10 mouse cellular contexts compared by ENCODE assay signal in the genomic region with DNA sequence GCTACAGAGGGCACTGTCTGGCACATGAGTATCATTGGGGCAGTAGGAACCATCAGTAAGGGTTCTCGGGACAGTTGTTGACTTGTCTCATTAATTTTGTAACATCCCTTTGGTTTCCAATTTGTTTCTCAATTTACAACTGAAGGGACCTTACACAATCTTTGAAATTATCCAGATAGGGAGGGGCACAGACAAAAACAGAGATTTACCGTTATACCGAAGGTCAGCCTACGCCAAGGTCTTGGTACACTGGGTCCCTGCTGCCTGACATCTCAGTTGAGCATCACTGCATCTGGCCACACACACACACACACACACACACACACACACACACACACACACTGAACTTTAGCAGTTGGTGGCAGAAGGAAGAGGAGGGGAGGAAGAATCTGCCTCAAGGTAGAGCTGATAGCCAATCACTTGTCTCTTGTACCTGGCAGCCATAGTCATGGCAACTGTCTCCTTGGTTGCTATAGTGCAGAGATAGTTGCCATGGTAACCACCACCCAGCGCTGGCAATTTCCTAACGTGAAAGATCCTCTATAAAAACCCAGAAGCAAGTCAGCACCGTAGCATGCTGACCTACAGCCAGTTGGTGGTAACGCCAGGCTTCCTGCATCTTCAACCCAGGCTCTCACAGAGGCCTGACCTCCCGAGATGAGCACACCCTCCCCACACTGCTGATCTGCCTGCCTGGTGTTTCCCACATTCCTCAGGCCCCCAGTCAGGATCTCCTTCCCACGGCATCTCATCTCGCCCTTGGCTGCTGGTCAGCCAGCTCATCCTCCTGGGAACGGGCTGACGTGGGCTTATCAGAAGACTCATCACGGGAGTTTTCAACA. TPM values are rescaled to one million over a fixed set of nuclear protein-coding genes. Genes with fewer than 3 reads are reported as not detected.
DNase-seq lines count a peak whose midpoint lies in the region; ATAC-seq and TF ChIP-seq lines count a peak whose summit lies in the region.
"Had no signal": no experiment of that assay in that cellular context is flagged by ENCODE, and none has a peak within 500 bp of the region (broad histone marks: within the 10 kb centered on the region; RNA-seq: fewer than 3 reads in every experiment).

No protein-coding gene starts in this region.

- H3K27ac ChIP-seq in forebrain, embryonic 13.5 days: peak overlapping the region; percentile 81
- H3K27ac ChIP-seq in forebrain, embryonic 10.5 days: no peak overlapping the region
- H3K27ac ChIP-seq in heart, embryonic 13.5 days (replicated peaks): 0 out of 2 replicates have a peak overlapping the region, but pooled peaks have one; percentile 24

- DNase-seq in forebrain, embryonic 10.5 days (ENCODE audit: extremely low spot score, low spot score): no peak
- peak; percentile 73 for DNase-seq in 416B (ENCODE audit: low read depth)
- peak; percentile 96 for DNase-seq in brain, embryonic 14.5 days (ENCODE audit: low read depth)
- DNase-seq in left cerebral cortex, adult 18-20 months (ENCODE audit: low spot score in 2 of 2): peak; percentile 45 to 71
- peak; percentile 70 for DNase-seq in retina, postnatal 1 day
- DNase-seq in thymus, postnatal 4 days: no peak

- no peaks in the 10 kb centered on the region for H3K27me3 ChIP-seq in forebrain, embryonic 13.5 days
- H3K27me3 ChIP-seq in forebrain, embryonic 10.5 days (ENCODE audit: poor library complexity, severe bottlenecking): no peaks in the 10 kb centered on the region
- H3K27me3 ChIP-seq in heart, embryonic 13.5 days (replicated peaks): no peaks in the 10 kb centered on the region

- peak; percentile 96 for ATAC-seq in forebrain, embryonic 13.5 days
- no peak for ATAC-seq in heart, embryonic 13.5 days (ENCODE audit: extremely low read depth, insufficient number of reproducible peaks, low FRiP score, low TSS enrichment)

- TF ChIP-seq POLR2A in brain, embryonic 14.5 days (IDR thresholded peaks at IDR 0.05; ENCODE audit: borderline replicate concordance, extremely low read depth, insufficient read depth, insufficient read length, poor library complexity, severe bottlenecking): no peak

- H3K4me2 ChIP-seq in forebrain, embryonic 13.5 days: peak overlapping the region; percentile 42
- no peak overlapping the region for H3K4me2 ChIP-seq in heart, embryonic 13.5 days

- WGBS in forebrain, embryonic 13.5 days: 54% methylated on average over 14 of the region's 14 CpGs
- WGBS in forebrain, embryonic 10.5 days: 60% methylated on average over 14 of the region's 14 CpGs
- WGBS in heart, embryonic 13.5 days: 28% methylated on average over 14 of the region's 14 CpGs

- peaks cover 16% of the 10 kb centered on the region; the same call in 1 of the 2 replicates for H3K4me1 ChIP-seq in forebrain, embryonic 13.5 days
- H3K4me1 ChIP-seq in forebrain, embryonic 10.5 days: peaks cover 15% of the 10 kb centered on the region
- peaks cover 25% of the 10 kb centered on the region for H3K4me1 ChIP-seq in heart, embryonic 13.5 days

- no peaks in the 10 kb centered on the region for H3K9me3 ChIP-seq in forebrain, embryonic 13.5 days (replicated peaks)
- no peaks in the 10 kb centered on the region for H3K9me3 ChIP-seq in forebrain, embryonic 10.5 days
- no peaks in the 10 kb centered on the region for H3K9me3 ChIP-seq in heart, embryonic 13.5 days

- 0 out of 2 replicates have a peak overlapping the region, but pooled peaks have one; percentile 18 for H3K9ac ChIP-seq in forebrain, embryonic 13.5 days
- no peak overlapping the region for H3K9ac ChIP-seq in heart, embryonic 13.5 days

- H3K36me3 ChIP-seq in forebrain, embryonic 13.5 days (ENCODE audit: poor library complexity, severe bottlenecking): no peaks in the 10 kb centered on the region
- no peaks in the 10 kb centered on the region for H3K36me3 ChIP-seq in forebrain, embryonic 10.5 days (replicated peaks)
- no peaks in the 10 kb centered on the region for H3K36me3 ChIP-seq in heart, embryonic 13.5 days
- H3K36me3 ChIP-seq: G1E had no signal

- H3K4me3 ChIP-seq in forebrain, embryonic 13.5 days: no peak overlapping the region
- H3K4me3 ChIP-seq in forebrain, embryonic 10.5 days: no peak overlapping the region
- no peak overlapping the region for H3K4me3 ChIP-seq in heart, embryonic 13.5 days

- TF ChIP-seq CTCF in brain, embryonic 14.5 days (IDR thresholded peaks at IDR 0.05; ENCODE audit: borderline replicate concordance, extremely low read depth, insufficient read depth, insufficient read length): no peak

RNA-seq across cellular contexts. Expression of a gene that starts 15.2 kb away (rescaled TPM):
- 131 and 142 TPM in 2 replicates for polyA plus RNA-seq in forebrain, embryonic 13.5 days (2015; fragmentation: Nextera tagmentation; extraction: Ambion mirVana)
- 90.7 and 93.2 TPM in 2 replicates for polyA plus RNA-seq in forebrain, embryonic 10.5 days (2016; fragmentation: Nextera tagmentation; extraction: Ambion mirVana)
- 188 and 200 TPM in 2 replicates for polyA plus RNA-seq in brain, embryonic 14.5 days (2012; rRNA removed)
- 81.9 and 84.7 TPM in 2 replicates for polyA plus RNA-seq in heart, embryonic 13.5 days (2015; fragmentation: Nextera tagmentation; extraction: Ambion mirVana)
- total RNA-seq in left cerebral cortex, adult 18-20 months (2021): 10 to 100 TPM; 73.4 to 79.2 TPM

RNA-seq across cellular contexts. Expression of a gene that starts 27.3 kb away (rescaled TPM):
- polyA plus RNA-seq in forebrain, embryonic 13.5 days (2015; fragmentation: Nextera tagmentation; extraction: Ambion mirVana): 0.19 and 0.20 TPM in 2 replicates
- polyA plus RNA-seq in forebrain, embryonic 10.5 days (2016; fragmentation: Nextera tagmentation; extraction: Ambion mirVana): 0.16 and 0.18 TPM in 2 replicates
- 0.33 and 0.48 TPM in 2 replicates for polyA plus RNA-seq in brain, embryonic 14.5 days (2012; rRNA removed)
- polyA plus RNA-seq in heart, embryonic 13.5 days (2015; fragmentation: Nextera tagmentation; extraction: Ambion mirVana): 10.5 and 12.6 TPM in 2 replicates
- total RNA-seq in left cerebral cortex, adult 18-20 months (2021): under 1 TPM; 0.72 to 0.94 TPM
- total RNA-seq: G1E had no signal
- polyA plus RNA-seq: G1E had no signal

RNA-seq across cellular contexts. Expression of a gene that starts 31.2 kb away (rescaled TPM):
- not detected in 2 replicates for polyA plus RNA-seq in forebrain, embryonic 13.5 days (2015; fragmentation: Nextera tagmentation; extraction: Ambion mirVana)
- not detected in 2 replicates for polyA plus RNA-seq in forebrain, embryonic 10.5 days (2016; fragmentation: Nextera tagmentation; extraction: Ambion mirVana)
- polyA plus RNA-seq in brain, embryonic 14.5 days (2012; rRNA removed): not detected in 2 replicates
- 0.68 and 1.1 TPM in 2 replicates for polyA plus RNA-seq in heart, embryonic 13.5 days (2015; fragmentation: Nextera tagmentation; extraction: Ambion mirVana)
- not detected for total RNA-seq in left cerebral cortex, adult 18-20 months (2021)
- total RNA-seq: G1E; gastrocnemius, postnatal 36 days had no signal
- polyA plus RNA-seq: G1E had no signal

RNA-seq across cellular contexts. Expression of a gene that starts 32.7 kb away (rescaled TPM):
- polyA plus RNA-seq in forebrain, embryonic 13.5 days (2015; fragmentation: Nextera tagmentation; extraction: Ambion mirVana): 40.0 and 42.2 TPM in 2 replicates
- 39.1 and 40.3 TPM in 2 replicates for polyA plus RNA-seq in forebrain, embryonic 10.5 days (2016; fragmentation: Nextera tagmentation; extraction: Ambion mirVana)
- 19.7 and 22.9 TPM in 2 replicates for polyA plus RNA-seq in brain, embryonic 14.5 days (2012; rRNA removed)
- polyA plus RNA-seq in heart, embryonic 13.5 days (2015; fragmentation: Nextera tagmentation; extraction: Ambion mirVana): 23.0 and 25.3 TPM in 2 replicates
- total RNA-seq in left cerebral cortex, adult 18-20 months (2021): 10 to 100 TPM; 14.1 to 17.5 TPM

RNA-seq across cellular contexts. Expression of a gene that starts 50.0 kb away (rescaled TPM):
- not detected in 2 replicates for polyA plus RNA-seq in forebrain, embryonic 13.5 days (2015; fragmentation: Nextera tagmentation; extraction: Ambion mirVana)
- polyA plus RNA-seq in forebrain, embryonic 10.5 days (2016; fragmentation: Nextera tagmentation; extraction: Ambion mirVana): not detected in 2 replicates
- polyA plus RNA-seq in brain, embryonic 14.5 days (2012; rRNA removed): not detected in 2 replicates
- polyA plus RNA-seq in heart, embryonic 13.5 days (2015; fragmentation: Nextera tagmentation; extraction: Ambion mirVana): not detected in 2 replicates
- not detected for total RNA-seq in left cerebral cortex, adult 18-20 months (2021)
- total RNA-seq: G1E; gastrocnemius, postnatal 36 days had no signal
- polyA plus RNA-seq: G1E had no signal

Comparison
In these comparisons a context has a peak if more than half of its experiments do, and no peak if none do; other contexts are left out.
1. DNase-seq: peak in 416B (single experiment), brain, embryonic 14.5 days (single experiment), left cerebral cortex, adult 18-20 months (2 of 2) and retina, postnatal 1 day (single experiment); none in forebrain, embryonic 10.5 days (single experiment) and thymus, postnatal 4 days (single experiment).